Mouse (Mus musculus) limb, embryonic 11.5 days (tissue): ENCODE data around the gene Pcyt2. TPM values are rescaled to one million over a fixed set of nuclear protein-coding genes. Genes with fewer than 3 reads are reported as not detected.
A peak's percentile ranks its signal among the peaks of the same experiment; 100 is the strongest.

Source experiments
- ATAC-seq: fragments of 200-750 bp; cut with Nextera tagmentation; 2 replicates; pipeline ENCODE4 v1.8.0; 2017; ENCODE audit warnings: low read depth; ENCODE audit not compliant: insufficient number of reproducible peaks, low FRiP score, low TSS enrichment
- DNase-seq: peaks from one replicate; pipeline ENCODE4 v3.0.0-alpha.2; 2015; ENCODE audit warnings: low spot score
- H3K27ac ChIP-seq: fragments of 300-500 bp; sonication (generic); replicated peaks from 2 replicates; pipeline ENCODE4 v1.5.1; 2014; ENCODE audit warnings: low read depth, mild to moderate bottlenecking, low read length
- H3K27me3 ChIP-seq: fragments of 300-500 bp; sonication (generic); 2 replicates; pipeline ENCODE4 v1.6.1; 2014; ENCODE audit warnings: mild to moderate bottlenecking, low read length, mixed read lengths; ENCODE audit not compliant: control insufficient read depth, insufficient read depth
- H3K36me3 ChIP-seq: fragments of 300-500 bp; sonication (generic); 2 replicates; pipeline ENCODE4 v1.6.1; 2014; ENCODE audit warnings: mild to moderate bottlenecking, low read length, moderate library complexity, mixed read lengths; ENCODE audit not compliant: control insufficient read depth, insufficient read depth
- H3K4me1 ChIP-seq: fragments of 300-500 bp; sonication (generic); 2 replicates; pipeline ENCODE4 v1.6.1; 2014; ENCODE audit warnings: low read length, mixed read lengths; ENCODE audit not compliant: control insufficient read depth, insufficient read depth
- H3K4me2 ChIP-seq: fragments of 300-500 bp; sonication (generic); 2 replicates; pipeline ENCODE4 v1.6.1; 2014; ENCODE audit warnings: low read depth, mild to moderate bottlenecking, moderate library complexity; ENCODE audit not compliant: severe bottlenecking
- H3K4me3 ChIP-seq: fragments of 300-500 bp; sonication (generic); 2 replicates; pipeline ENCODE4 v1.5.1; 2014; ENCODE audit warnings: low read depth, low read length
- H3K9ac ChIP-seq: fragments of 300-500 bp; sonication (generic); 2 replicates; pipeline ENCODE4 v1.6.1; 2014; ENCODE audit warnings: mild to moderate bottlenecking, low read length
- H3K9me3 ChIP-seq: fragments of 300-500 bp; sonication (generic); 2 replicates; pipeline ENCODE4 v1.6.1; 2016; ENCODE audit warnings: low read length; ENCODE audit not compliant: control insufficient read depth
- WGBS: fragments of 180-500 bp; shearing (Covaris S2); extraction: QIAGEN DNeasy Blood & Tissue Kit; methylation state at CpG from one replicate; pipeline ENCODE4 v1.1.7; 2014; 5-methylcytosine and 5-hydroxymethylcytosine counted together
- polyA plus RNA-seq: library from polyadenylated mRNA; unstranded; fragments of >200 nt; fragmentation: Nextera tagmentation; extraction: Ambion mirVana; gene quantifications from 2 replicates; pipeline ENCODE4 v1.2.1, GENCODE M21; 2014

Gene Pcyt2
- 105 and 111 TPM in 2 replicates for polyA plus RNA-seq

DNA sequence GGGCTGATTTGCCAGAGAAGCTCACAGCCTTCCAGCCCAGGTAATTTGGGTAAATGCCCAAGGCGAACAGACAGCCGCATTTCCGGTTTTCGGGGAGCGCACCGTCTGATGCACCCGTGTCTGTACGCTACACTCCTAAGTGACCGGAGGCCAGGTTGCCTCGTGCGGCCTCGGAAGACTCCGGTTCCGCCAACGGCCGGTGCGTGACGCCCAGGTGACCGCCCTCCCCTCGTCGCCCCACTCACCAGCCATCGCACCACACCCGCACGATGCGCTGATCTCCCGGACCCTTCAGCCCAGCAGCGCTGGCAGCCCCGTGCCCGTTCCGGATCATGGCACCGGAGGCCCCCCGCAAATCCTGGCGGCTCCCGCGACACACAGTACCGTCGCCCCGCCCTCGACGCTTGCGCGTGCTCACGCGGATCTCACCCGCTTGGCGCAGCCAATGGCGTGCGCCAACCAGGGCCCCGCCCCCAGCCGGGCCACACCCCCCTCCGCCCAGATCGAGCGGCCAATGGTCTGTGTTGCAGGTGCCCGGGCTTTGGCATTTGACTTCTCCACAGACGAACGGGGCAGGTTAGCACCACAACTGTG is at the start of gene Pcyt2:
TSS of gene Pcyt2 (minus strand) at position 418 of the 594 bp plus-strand sequence.
- Histone ChIP-seq H3K27ac (no peak within 1 kb of the TSS), H3K4me2 (peak within 1 kb of the TSS; percentile 84), H3K4me1 (peaks cover 11% of the 10 kb centered on the region), H3K36me3 (peaks cover 20% of the 10 kb centered on the region), H3K9me3 (no peaks in the 10 kb centered on the region), H3K9ac (peak within 1 kb of the TSS; percentile 76), H3K4me3 (peak within 1 kb of the TSS; percentile 72), H3K27me3 (no peaks in the 10 kb centered on the region)
- ATAC-seq (peak; percentile 90), DNase-seq (peak; percentile 92)
- under 1% methylated on average over 55 of the region's 56 CpGs for WGBS

DNA sequence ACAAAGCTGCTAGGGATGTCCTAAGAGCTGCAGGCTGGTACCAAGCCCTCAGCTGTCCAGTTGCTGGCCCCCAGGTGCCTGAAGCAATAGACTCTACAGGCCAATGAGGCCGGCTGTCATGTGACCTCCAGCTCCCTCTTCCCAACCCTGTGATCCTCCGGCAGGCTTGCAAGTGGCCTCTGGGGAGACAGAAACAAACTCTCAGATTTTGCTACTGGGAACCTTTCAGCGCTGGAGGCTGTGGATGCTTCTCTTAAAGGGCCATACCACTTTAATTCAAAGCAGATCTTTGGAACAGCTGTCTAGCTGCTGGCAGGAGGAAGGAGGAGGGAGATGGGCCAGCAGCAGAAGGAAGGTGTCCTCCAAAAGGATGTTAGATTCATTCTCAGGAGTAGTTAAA is 48.9 kb upstream of the Pcyt2 start:
- Histone ChIP-seq H3K4me3 (no peak overlapping the region), H3K36me3 (no peaks in the 10 kb centered on the region), H3K27me3 (peaks cover 7% of the 10 kb centered on the region), H3K9ac (0 out of 2 replicates have a peak overlapping the region, but pooled peaks have one; percentile 43), H3K27ac (no peak overlapping the region), H3K4me1 (peaks cover 8% of the 10 kb centered on the region; the same call in 1 of the 2 replicates), H3K4me2 (no peak overlapping the region), H3K9me3 (no peaks in the 10 kb centered on the region)
- peak; percentile 33 for DNase-seq
- WGBS = 3% methylated on average over 3 of the region's 3 CpGs
- no peak for ATAC-seq

DNA sequence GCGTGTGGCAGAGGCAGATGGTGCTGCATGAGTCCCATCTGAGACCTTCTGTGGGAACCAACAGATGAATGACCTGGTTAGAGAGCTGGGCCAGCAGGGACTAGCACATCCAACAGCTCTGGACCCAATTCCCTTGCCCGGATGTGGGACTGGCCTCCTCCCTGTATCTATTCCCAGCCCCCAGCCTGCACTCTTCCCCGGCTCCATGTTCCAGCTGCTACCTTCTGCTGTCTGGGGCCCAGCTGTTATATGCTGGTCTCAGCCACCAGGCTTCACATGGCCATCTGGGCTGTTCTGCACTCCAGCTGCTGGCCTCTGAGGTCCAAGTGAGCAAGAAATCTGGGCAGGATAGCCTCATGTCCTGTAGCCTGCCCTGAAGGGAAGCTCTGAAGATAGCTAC is 47.7 kb upstream of the Pcyt2 start:
- Histone ChIP-seq H3K36me3 (no peaks in the 10 kb centered on the region), H3K27ac (no peak overlapping the region), H3K9me3 (no peaks in the 10 kb centered on the region), H3K4me2 (no peak overlapping the region), H3K27me3 (peaks cover 19% of the 10 kb centered on the region), H3K4me3 (no peak overlapping the region), H3K9ac (no peak overlapping the region), H3K4me1 (peaks cover 17% of the 10 kb centered on the region)
- ATAC-seq (0 out of 2 replicates have a peak, but pooled peaks have one; percentile 26), DNase-seq (peak; percentile 36)
- 81% methylated on average over 3 of the region's 3 CpGs for WGBS

DNA sequence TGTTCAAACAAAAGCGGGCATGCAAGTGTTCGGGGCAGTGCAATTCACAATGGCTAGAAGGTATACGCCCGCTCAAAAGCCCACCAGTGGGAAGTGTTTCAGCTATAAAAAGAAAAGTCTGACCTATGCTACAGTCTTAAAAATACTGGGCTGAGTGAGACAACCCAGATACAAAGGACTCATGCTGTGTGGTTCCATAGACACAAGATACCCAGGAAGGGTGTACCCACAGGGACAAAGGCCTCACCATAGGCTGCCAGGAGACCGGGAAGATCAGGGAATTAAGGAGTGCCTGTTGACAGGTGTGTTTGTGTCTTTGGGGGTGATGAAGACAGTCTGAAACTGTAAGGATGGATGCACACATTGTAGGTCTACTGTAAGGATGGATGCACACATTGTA is 46.0 kb upstream of the Pcyt2 start:
- H3K4me1 ChIP-seq = peaks cover 29% of the 10 kb centered on the region
- 89% methylated on average over 5 of the region's 5 CpGs for WGBS
- peaks cover 34% of the 10 kb centered on the region for H3K27me3 ChIP-seq
- no peaks in the 10 kb centered on the region for H3K9me3 ChIP-seq
- H3K27ac ChIP-seq = no peak overlapping the region
- H3K4me3 ChIP-seq = no peak overlapping the region
- ATAC-seq (no peak), DNase-seq (no peak)
- H3K9ac ChIP-seq = no peak overlapping the region
- H3K4me2 ChIP-seq = no peak overlapping the region
- H3K36me3 ChIP-seq = no peaks in the 10 kb centered on the region

DNA sequence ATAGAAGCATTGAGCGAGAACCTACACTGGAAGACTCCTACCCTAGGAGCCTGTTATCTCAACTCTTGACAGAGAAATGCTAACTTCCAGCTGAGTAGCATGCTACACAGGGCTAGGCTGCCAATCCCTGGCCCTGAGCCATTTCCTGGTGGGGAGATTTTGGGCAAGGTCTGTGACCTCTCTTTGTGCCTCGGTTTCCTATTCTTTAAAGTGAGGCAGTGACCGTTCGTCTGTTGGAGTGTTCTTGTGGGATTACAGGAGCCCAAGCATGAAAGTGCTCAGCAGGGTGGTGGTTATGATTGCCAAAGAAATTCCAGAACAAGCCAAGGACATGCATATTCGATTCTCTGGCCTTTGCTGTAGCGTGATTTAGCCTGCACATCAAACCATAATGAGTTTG is 45.0 kb upstream of the Pcyt2 start:
- Histone ChIP-seq H3K4me2 (no peak overlapping the region), H3K9me3 (no peaks in the 10 kb centered on the region), H3K4me3 (no peak overlapping the region), H3K4me1 (peaks cover 29% of the 10 kb centered on the region), H3K27me3 (peaks cover 40% of the 10 kb centered on the region), H3K36me3 (no peaks in the 10 kb centered on the region), H3K9ac (no peak overlapping the region), H3K27ac (no peak overlapping the region)
- ATAC-seq (no peak), DNase-seq (no peak)
- WGBS = 78% methylated on average over 6 of the region's 6 CpGs

DNA sequence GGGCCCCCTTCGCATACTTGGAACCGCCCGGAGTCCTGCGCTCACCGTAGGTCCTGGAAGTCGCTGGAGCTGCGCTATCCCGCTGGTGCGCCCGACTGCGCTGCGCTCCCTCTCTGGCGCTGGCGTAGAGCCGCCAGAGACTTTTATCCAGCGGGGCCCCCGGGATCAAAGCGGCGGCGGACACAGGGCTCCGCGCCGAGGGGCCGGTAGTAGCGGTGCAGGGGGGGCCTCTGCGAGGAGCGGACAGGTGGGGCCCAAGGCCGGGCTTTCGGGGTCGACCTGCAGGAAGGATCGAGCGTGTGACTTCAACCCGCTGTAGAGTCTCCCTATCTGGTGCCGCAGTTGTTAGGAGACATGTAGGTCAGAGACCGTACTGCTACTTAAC is 43.3 kb upstream of the Pcyt2 start, which contains the start of gene Notum:
TSS of gene Notum (minus strand) at position 100 of the 385 bp plus-strand sequence.
- H3K4me2 ChIP-seq = peak within 1 kb of the TSS; percentile 82
- H3K27ac ChIP-seq = no peak within 1 kb of the TSS
- DNase-seq (peak; percentile 54), ATAC-seq (no peak)
- H3K4me3 ChIP-seq = peak within 1 kb of the TSS; percentile 42
- no peaks in the 10 kb centered on the region for H3K9me3 ChIP-seq
- under 1% methylated on average over 35 of the region's 35 CpGs for WGBS
- peaks cover 44% of the 10 kb centered on the region for H3K27me3 ChIP-seq
- H3K9ac ChIP-seq = peak within 1 kb of the TSS; percentile 56
- no peaks in the 10 kb centered on the region for H3K36me3 ChIP-seq
- H3K4me1 ChIP-seq = peaks cover 21% of the 10 kb centered on the region

DNA sequence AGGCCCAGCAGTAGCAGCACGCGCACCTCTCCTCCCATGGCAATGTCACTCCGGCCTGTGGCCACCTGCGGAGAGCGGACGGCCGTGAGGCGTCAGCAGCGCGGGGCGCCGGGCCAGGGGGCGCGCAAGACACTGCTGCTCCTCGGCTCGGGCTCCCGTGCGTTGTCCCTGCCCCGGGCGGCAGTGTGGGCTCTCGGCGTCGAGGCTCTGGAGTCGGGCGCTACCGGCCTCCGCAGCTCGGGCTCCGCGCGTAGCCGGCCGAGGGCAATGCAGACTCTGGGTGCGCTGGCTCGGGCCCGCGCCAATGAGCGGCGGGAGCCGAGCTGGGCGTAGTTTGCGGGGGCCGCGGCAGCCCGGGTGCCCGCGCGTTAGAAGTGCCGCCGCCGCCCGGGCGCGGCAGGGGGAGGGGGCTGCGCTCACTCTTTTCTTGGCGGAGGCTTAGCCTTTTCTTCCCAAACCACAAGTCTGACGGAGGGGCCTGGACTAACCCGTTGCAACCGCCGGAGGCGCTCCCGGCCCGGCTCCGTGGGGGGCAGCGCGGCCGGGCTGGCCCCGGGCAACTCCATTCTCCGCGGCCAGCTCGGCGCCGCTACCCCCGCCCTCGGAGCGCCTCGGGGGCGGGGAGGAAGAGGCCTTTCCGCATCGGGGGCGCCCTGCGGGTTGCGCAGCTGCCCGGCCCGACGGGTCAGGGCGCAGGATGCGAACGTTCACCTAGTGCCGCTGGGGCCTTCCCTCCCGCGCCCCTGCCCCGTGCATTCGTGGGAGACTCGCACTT is 42.8 kb upstream of the Pcyt2 start:
- Histone ChIP-seq H3K4me3 (peak overlapping the region; percentile 42), H3K36me3 (no peaks in the 10 kb centered on the region), H3K27me3 (peaks cover 44% of the 10 kb centered on the region), H3K27ac (no peak overlapping the region), H3K9ac (peak overlapping the region; percentile 56), H3K4me2 (peak overlapping the region; percentile 82), H3K9me3 (no peaks in the 10 kb centered on the region), H3K4me1 (peaks cover 21% of the 10 kb centered on the region)
- ATAC-seq (peak; percentile 45; the same call in 1 of the 2 replicates), DNase-seq (peak; percentile 74)
- WGBS = under 1% methylated on average over 74 of the region's 95 CpGs

DNA sequence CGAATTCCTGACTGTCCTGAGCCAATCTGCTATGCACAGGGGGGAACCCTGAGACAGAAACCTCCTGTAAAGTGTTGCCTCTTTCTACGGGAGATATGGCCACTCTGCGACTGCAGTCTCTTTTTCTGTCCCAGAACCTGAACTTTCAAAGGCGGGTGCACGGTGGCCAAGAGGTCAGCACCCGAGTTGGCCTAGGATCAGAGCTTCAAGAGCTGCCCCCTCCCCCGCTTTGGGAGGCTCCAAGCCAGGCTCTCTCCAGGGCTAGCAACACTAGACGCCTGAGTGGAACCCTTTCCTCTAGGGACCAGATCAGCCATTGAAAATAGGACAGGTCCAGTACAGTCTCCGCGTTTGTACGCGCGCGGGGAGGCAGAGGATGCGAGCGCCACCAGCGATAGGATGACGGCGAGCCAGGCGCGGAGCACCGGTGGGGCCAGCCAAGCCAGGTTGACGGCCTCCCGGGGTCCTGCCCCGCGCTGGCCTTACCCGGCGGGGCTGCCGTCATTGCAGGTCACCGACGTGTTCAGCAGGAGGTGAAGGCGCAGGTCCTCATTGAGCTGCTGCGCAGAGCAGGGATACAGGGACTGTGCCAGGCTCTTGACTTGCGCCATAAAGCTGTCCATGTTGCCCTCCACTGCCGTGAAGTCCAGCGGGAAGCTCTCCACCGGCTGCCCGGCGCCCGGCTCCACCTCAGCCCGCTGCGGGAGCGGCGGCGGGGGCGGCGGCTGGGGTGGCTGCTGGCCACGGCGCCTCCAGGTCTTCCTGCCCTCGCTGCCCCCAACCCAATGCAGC is 42.0 kb upstream of the Pcyt2 start:
- H3K27ac ChIP-seq = no peak overlapping the region
- WGBS = 2% methylated on average over 44 of the region's 50 CpGs
- DNase-seq = peak; percentile 46

More for the DNA sequence above, 42.0 kb upstream of the Pcyt2 start:
- Histone ChIP-seq H3K4me1 (peaks cover 21% of the 10 kb centered on the region), H3K9ac (peak overlapping the region; percentile 56; the same call in 1 of the 2 replicates), H3K36me3 (no peaks in the 10 kb centered on the region), H3K27me3 (peaks cover 44% of the 10 kb centered on the region), H3K4me2 (peak overlapping the region; percentile 82), H3K9me3 (no peaks in the 10 kb centered on the region), H3K4me3 (peak overlapping the region; percentile 42)
- no peak; the same call in 1 of the 2 replicates for ATAC-seq
